Mouse (Mus musculus) brain, embryonic 14.5 days (tissue): ENCODE data around the gene Pcbp3. TPM values are rescaled to one million over a fixed set of nuclear protein-coding genes. Genes with fewer than 3 reads are reported as not detected.
"Not testable (repeated sequence)": the region's sequence is repeated elsewhere in the genome, so short reads cannot be mapped to it uniquely, and the experiment has no call there.

ENCODE experiments used
- DNase-seq: peaks from one replicate; pipeline ENCODE4 v3.0.0-alpha.2; 2011; ENCODE audit warnings: low read depth
- CTCF ChIP-seq: fragments of 200-500 bp; IDR thresholded peaks from 2 replicates; pipeline ENCODE4 v1.5.1; 2012; ENCODE audit warnings: inconsistent platforms, mild to moderate bottlenecking, moderate library complexity, borderline replicate concordance; ENCODE audit not compliant: insufficient read depth, insufficient read length; ENCODE audit errors: extremely low read depth
- POLR2A ChIP-seq: fragments of 200-500 bp; IDR thresholded peaks from 2 replicates; pipeline ENCODE4 v1.6.1; 2012; ENCODE audit warnings: mild to moderate bottlenecking, inconsistent platforms, borderline replicate concordance; ENCODE audit not compliant: poor library complexity, insufficient read depth, insufficient read length, severe bottlenecking; ENCODE audit errors: extremely low read depth
- polyA plus RNA-seq: library from polyadenylated mRNA; depleted of rRNA; stranded (reverse); fragments of >200 nt; gene quantifications from 2 replicates; pipeline ENCODE4 v1.2.3, GENCODE M21; 2012; rRNA removed

The Pcbp3 gene
- polyA plus RNA-seq, result 24.4 and 39.0 TPM in 2 replicates

DNA sequence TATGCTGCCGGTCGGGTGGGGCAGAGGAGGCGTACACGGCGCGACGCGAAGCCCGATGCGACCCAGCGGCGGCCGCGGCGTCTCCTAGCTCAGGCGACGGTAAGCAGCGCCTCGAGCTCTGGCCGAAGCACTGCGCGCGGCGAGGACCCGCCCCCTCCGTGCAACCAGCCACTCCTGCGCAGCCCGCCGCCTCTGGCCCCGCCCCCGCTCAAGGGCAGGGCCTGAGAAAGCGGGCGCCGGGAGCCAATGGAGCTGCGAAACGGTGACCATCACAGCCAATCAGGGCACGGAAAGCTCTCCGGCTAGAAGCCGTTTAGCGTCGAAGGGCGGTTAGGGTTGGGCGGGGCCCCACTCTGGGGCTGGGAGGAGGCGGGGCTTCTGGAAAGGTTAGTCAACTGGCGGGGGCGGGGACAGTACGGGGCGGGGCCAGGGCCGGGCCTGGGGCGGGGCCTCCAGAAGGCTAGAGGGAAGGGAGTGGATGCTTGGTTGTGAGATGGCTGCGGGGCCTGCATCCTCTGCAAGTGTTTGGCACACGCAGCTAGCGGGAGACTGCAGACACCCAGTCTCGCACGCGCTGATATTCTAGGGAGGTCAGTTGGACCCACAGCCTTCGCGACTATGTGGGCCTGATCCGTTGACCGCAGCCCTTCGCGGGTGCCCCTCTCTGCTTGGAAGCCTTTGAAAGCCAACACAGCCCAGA lies at the start of gene Pcbp3:
Gene Pcbp3 (minus strand): TSS at position 98 of the 700 bp plus-strand sequence.
- DNase-seq, result peak; percentile 100
- no peak for TF ChIP-seq CTCF
- peak; percentile 95 for TF ChIP-seq POLR2A

DNA sequence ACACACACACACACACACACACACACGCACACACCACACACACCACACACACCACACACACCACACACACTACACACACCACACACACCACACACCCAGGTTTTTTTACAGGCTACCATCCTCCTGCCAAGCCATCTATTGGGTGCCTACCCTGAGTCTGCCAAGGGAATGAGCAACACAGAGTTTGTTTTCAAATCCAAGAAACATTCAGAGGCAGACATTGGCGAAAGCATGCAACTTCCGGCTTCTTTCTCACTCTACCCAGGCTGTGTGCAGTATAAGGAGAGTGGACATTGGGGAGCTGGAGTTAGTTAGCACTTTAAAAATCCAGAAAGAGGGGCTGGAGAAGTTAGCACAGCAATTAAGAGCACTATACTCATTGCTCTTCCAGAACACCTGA lies 47.0 kb upstream of the Pcbp3 start:
- TF ChIP-seq CTCF (no peak), POLR2A (no peak)
- DNase-seq, result peak; percentile 26

DNA sequence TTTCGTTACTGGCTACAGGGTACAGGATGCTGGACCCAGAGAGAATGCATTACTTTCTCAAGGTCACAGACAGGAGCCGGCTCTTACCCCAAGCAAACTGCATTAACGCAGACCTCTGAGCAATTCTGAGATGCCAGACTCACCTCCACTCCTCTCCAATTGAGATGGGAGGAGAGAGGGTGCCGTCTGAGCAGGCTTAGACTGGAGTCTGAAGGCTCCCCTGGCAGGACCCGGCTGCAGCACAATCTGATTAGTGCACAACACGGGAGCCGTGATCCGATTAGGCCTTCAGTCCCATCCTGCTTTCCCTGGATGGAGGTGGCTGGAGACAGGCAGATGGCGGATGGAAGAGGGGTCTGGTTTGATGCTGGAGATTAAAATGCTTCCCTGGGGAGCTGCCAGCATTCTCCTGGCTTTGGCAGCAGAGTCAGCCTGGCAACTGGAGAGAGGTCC lies 46.4 kb upstream of the Pcbp3 start:
- peak; percentile 85 for DNase-seq
- TF ChIP-seq CTCF (no peak), POLR2A (no peak)

DNA sequence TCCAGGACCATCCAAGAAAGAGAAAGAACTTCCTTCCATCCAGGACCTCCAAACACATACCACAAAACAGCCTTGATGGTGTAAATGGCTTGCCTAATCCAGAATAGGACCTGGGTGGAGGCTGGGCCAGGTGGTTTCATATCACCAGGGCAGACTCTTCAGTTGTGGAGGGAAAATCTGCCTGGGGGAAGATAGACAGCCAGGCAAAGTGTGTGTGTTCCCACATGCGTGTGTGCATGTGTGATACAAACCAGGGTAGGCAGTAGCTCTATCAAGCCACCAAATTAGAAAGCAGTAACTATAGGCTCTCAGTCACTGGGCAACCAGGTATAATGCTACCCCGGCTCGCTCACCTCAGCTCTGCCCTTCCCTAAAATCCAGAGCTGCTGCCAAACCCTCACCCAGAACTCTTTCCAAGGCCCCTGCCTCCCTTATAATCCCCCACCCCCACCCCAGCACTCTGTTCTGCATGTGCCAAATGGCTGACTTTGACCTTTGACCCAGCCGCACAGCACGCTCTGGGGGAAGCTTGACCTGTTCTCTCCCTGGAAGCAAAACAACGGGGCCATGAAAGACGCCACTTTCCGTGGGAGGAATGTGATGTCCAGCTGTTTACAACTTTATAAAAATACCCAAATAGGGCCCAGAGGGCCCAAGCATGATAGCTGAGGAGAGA lies 45.9 kb upstream of the Pcbp3 start:
- DNase-seq, result peak; percentile 30
- TF ChIP-seq CTCF (no peak), POLR2A (no peak)

DNA sequence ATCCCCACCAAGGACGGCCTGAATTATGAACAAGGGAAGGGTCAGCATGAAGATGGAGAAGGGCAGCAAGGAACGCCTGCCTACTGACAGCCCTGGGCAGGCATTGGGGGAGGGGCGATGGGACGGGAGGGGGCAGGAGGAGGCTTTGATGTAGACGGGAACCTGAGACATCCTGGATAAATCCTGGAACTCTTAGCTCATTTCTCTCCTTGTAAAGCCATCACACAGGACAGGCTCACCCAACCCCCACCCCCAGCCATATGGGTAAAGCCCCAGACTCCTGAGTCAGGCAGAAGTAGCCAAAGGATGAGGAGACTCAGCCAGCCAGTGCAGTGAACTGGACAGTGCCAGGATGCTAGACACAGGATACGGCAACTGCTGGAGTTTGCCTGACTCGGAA lies 43.2 kb upstream of the Pcbp3 start:
- TF ChIP-seq CTCF (no peak), POLR2A (no peak)
- DNase-seq, result no peak

DNA sequence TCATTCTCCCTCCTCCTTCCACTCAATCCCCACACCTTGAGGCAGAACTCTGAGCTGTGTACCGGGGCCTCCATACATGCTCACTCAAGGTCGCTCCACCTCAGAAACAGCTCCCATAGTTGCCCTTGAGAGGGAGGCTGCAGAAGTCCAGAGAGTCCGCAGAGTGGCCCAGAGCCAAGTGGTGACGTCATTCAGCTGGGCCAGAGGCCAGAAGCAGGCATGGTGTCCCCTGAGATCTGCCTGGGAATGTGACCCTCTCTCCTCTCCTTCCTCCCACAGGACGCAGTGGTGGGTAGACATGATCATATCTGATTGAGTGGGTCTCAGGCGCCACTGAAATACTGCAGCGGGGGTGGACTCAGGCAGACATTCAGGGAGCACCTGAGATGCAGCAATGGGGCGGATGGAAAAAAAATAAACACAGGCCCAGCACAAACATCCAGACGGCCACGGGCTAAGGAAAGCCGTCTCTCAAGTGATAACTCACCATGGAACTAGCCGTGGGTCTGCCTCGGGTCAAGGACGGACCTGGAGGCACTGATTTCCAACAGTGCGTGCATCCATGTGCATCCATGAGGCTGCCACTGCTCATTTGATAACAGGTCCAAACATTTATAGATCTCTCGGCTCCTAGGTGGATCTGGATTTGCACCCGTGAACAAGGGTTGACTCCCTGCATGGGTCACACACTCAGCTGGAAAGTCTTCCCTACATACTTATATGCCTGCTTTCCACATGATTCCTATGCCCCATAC lies 36.2 kb upstream of the Pcbp3 start:
- peak; percentile 53 for DNase-seq
- no peak for TF ChIP-seq POLR2A
- no peak for TF ChIP-seq CTCF

DNA sequence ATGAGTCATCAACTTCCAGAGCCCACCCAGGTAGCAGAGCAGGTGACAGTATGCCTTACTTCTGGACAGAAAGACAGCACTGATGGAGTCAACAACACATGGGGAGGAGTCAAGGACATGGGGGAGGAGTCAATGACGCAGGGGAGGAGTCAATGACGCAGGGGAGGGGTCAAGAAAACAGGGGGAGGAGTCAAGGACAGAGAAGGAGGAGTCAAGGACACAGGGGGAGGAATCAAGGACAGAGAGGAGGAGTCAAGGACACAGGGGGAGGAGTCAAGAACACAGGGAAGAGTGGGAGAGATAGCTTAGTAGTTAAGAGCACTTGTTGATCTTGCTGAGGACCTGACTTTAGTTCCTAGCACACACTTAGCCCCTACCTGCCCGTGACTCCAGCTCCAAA lies 30.8 kb upstream of the Pcbp3 start:
- DNase-seq, result no peak

DNA sequence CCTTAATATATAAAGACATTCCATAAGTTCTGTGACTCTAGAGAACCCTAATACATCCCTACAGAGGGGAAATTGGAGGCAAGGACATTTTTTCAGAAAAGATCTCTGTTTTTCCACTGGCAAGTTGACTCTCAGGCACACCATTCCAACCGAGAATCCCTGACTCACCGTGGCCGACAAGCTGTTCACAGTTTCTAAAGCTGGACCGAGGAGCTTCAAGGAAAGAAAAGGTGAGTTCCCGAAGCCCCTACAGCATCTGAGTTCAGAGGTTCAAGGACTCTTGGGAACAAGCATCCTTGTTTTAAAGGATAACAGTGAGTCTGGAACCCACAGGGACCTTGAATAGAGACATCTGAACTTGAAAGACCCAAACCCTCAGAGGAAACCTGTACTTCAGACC lies 26.9 kb upstream of the Pcbp3 start:
- TF ChIP-seq CTCF (no peak), POLR2A (no peak)
- no peak for DNase-seq

More for the DNA sequence above, 30.8 kb upstream of the Pcbp3 start:
- TF ChIP-seq POLR2A (no peak), CTCF (no peak)

DNA sequence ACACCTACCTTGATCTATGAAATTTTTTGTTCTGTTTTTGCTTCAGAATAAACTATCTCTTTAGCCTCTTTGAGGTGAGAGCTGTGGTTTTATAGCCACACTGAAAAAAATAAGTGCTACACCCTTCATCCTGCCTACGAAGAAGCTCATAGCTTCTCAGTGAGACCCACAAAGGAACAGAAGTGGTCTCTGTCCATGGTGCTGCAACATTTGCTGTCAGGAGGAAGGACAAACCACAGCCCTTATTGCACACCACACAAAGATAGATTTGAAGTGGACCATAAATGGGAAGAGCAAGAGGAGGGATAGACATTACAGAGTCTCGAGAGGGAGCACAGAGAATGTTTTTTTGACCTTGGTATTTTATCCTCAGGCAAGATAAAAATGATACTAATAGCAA lies 16.4 kb upstream of the Pcbp3 start:
- no peak for TF ChIP-seq CTCF
- no peak for TF ChIP-seq POLR2A
- DNase-seq, result no peak

DNA sequence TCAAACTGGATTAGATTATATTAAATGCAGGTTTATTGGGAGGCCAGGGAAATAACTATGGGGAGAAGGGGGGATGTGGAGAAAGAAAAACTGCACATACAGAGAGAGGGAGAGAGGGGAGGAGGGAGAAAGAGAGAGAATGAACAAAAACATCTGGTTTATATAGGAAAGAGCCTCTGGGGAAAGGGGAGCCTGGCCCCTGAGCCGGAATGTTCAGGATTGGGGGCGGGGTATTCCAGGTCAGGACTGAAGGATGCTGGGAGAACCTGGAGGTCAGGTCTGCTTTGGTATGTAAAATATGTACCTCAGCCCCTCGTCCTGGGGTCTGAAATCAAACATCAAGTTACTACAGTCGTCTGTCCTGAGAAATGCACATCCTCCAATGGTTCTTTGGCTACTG lies 15.0 kb upstream of the Pcbp3 start:
- DNase-seq, result no peak
- TF ChIP-seq CTCF (no peak), POLR2A (no peak)

DNA sequence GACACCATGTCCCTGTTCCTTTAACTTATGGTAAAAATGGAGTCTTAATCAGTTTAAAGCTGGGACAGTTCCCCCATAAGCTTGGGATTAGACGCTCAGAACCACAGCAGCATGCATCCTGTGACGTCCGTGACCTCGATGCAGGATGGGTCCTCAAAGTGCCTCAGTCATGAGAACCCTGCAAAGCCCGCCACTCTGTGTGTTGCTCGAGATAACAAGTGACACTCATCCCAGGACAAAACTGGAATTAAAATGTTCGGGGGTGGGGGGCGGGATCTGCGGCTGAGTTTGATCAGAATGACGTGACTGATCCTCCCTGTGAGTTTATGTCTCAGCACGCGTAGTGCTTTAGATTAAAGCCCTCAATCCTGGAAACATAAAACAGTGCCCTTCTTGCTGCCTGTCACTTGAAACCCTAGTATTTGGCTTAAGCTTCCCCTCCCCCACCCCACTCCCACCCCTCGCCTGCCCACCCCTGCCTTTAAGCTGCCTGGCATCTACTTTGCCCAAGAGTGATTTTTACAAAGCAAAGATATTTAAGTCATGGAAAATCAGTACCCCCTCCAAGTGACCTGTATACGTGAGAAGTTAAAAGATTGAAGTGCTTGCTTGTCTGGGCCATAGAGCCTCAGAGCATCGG lies 12.2 kb upstream of the Pcbp3 start:
- peak; percentile 29 for DNase-seq
- TF ChIP-seq CTCF (no peak), POLR2A (no peak)

DNA sequence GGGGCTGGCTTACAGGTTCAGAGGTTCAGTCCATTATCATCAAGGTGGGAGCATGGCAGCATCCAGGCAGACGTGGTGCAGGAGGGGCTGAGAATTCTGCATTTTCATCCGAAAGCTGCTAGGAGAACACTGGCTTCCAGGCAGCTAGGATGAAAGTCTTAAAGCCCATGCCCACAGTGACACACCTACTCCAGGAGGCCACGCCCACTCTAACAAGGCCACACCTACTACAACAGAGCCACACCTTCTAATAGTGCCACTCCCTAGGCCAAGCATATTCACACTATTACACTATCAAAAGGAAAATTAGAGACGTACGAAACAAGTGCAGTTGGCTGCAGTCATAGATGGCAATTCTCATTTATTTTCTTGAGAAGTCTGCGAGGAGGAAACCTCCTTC lies 10.6 kb upstream of the Pcbp3 start:
- not testable (repeated sequence) for DNase-seq

DNA sequence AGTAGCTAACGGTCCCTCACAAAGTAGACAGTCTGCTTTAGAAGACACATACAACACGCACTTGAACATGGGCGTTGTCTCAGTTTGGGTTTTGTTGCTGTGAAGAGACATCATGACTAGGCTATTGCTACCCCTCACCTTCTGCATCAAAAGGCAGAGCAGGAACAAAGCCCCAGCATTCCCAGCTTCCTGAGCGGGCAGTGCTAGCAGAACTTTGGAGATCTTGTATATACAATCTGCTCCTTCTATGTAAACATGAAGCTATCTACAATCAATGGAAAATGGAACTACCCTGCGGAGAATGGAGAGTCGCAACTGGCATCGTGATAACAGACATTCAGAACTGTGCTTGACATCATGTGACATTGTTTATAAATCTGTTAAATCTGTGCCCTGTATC lies 9.3 kb upstream of the Pcbp3 start:
- no peak for TF ChIP-seq CTCF
- TF ChIP-seq POLR2A, result no peak

More for the DNA sequence above, 9.3 kb upstream of the Pcbp3 start:
- DNase-seq, result no peak
